Mouse (Mus musculus) Patski (cell line): ENCODE measurements at regions not wholly inside any gene's neighbourhood (a gene's known extent, or its start where the extent isn't known, plus 50 kb on each side); places are given as distances from the start of the nearest gene placed in this dataset.

Experiments
- ATAC-seq: fragments of 100-300 bp; one replicate; pipeline ENCODE4 v1.8.0; 2021
- CTCF ChIA-PET: fragments of 350-600 bp; sonication (Branson Sonifier 250); formaldehyde crosslinking; loops from one replicate; lab custom pipeline; 2022; ENCODE audit warnings: inconsistent platforms; lab: Charles Lee
- POLR2A ChIA-PET: fragments of 350-600 bp; sonication (Branson Sonifier 250); formaldehyde crosslinking; loops from one replicate; lab custom pipeline; 2022; ENCODE audit warnings: antibody characterized with exemption, inconsistent platforms; lab: Charles Lee
- DNase-seq: peaks from one replicate; pipeline ENCODE4 v3.0.0-alpha.2; 2011; ENCODE audit warnings: low read depth, low spot score
- H3K27me3 ChIP-seq: fragments of 371-371 bp; one replicate; pipeline ENCODE4 v1.5.1; 2021
- CTCF ChIP-seq: fragments of 100-300 bp; IDR thresholded peaks from one replicate; pipeline ENCODE4 v1.5.1; 2021
- in situ Hi-C: fragments of 300-500 bp; cut with MboI; formaldehyde crosslinking; loops from 3 replicates; pipeline ENCODE4 v1.11.1; 2018; ENCODE audit warnings: low pct_unique_long_range_greater_than_20kb, mixed read lengths

GRCm38 (mm10) chr7:34587239-34587638, 69.3 kb downstream of the Kctd15 start:
- ChIA-PET CTCF (no interaction called here), POLR2A (no interaction called here)
- in situ Hi-C loops = no loop called here
- ATAC-seq = no peak
- no peaks in the 10 kb centered on the region for H3K27me3 ChIP-seq
- DNase-seq = no peak
- no peak for TF ChIP-seq CTCF

- in situ Hi-C loops = no loop called here
- no peak for TF ChIP-seq CTCF
- ChIA-PET POLR2A (no interaction called here), CTCF (interaction anchor here (1.4 kb wide), 1 partner anchor 178 kb away, joined by 4 read pairs; no protein-coding TSS in a partner anchor)
- DNase-seq = no peak
- H3K27me3 ChIP-seq = no peaks in the 10 kb centered on the region
- ATAC-seq = no peak
These were observed 71.1 kb downstream of the Kctd15 start for GRCm38 (mm10) chr7:34585312-34585865.

- no peaks in the 10 kb centered on the region for H3K27me3 ChIP-seq
- in situ Hi-C loops = no loop called here
- ChIA-PET POLR2A (no interaction called here), CTCF (interaction anchor here (1.2 to 1.4 kb wide), 2 partner anchors 13 to 178 kb away, joined by 4 read pairs; no protein-coding TSS in a partner anchor)
- no peak for ATAC-seq
- no peak for DNase-seq
- no peak for TF ChIP-seq CTCF
These were observed 71.7 kb downstream of the Kctd15 start for GRCm38 (mm10) chr7:34584870-34585269.

- peaks cover 11% of the 10 kb centered on the region for H3K27me3 ChIP-seq
- ChIA-PET CTCF (no interaction called here), POLR2A (no interaction called here)
- TF ChIP-seq CTCF = no peak
- no peak for DNase-seq
- in situ Hi-C loops = no loop called here
- no peak for ATAC-seq
These were observed 75.7 kb downstream of the Kctd15 start for GRCm38 (mm10) chr7:34580866-34581265.

GRCm38 (mm10) chr7:34571295-34571694, 85.2 kb downstream of the Kctd15 start:
- ChIA-PET POLR2A (no interaction called here), CTCF (interaction anchor here (1.1 to 1.5 kb wide), 2 partner anchors 13 to 109 kb away, joined by 3 read pairs; no protein-coding TSS in a partner anchor)
- ATAC-seq (no peak), DNase-seq (no peak)
- H3K27me3 ChIP-seq = no peaks in the 10 kb centered on the region
- in situ Hi-C loops = loop anchor here (25.0 kb wide), 1 partner anchor 784 kb away; no protein-coding TSS in a partner anchor
- no peak for TF ChIP-seq CTCF

- ChIA-PET CTCF (interaction anchor here (1.1 to 1.5 kb wide), 3 partner anchors 12 to 108 kb away, joined by 3 read pairs; no protein-coding TSS in a partner anchor), POLR2A (interaction anchor here (1.0 kb wide), 1 partner anchor 17 kb away, joined by 4 read pairs; no protein-coding TSS in a partner anchor)
- ATAC-seq (no peak), DNase-seq (no peak)
- in situ Hi-C loops = loop anchor here (25.0 kb wide), 1 partner anchor 783 kb away; no protein-coding TSS in a partner anchor
- H3K27me3 ChIP-seq = no peaks in the 10 kb centered on the region
- TF ChIP-seq CTCF = no peak
These were observed 86.1 kb downstream of the Kctd15 start for GRCm38 (mm10) chr7:34570114-34571065.

GRCm38 (mm10) chr7:34569747-34570113, 86.8 kb downstream of the Kctd15 start:
- in situ Hi-C loops = loop anchor here (25.0 kb wide), 1 partner anchor 782 kb away; no protein-coding TSS in a partner anchor
- DNase-seq (no peak), ATAC-seq (no peak)
- no peak for TF ChIP-seq CTCF
- ChIA-PET CTCF (interaction anchor here (1.1 kb wide), 1 partner anchor 13 kb away, joined by 3 read pairs; no protein-coding TSS in a partner anchor), POLR2A (no interaction called here)
- H3K27me3 ChIP-seq = no peaks in the 10 kb centered on the region

GRCm38 (mm10) chr7:34567575-34567974, 89.0 kb downstream of the Kctd15 start:
- ChIA-PET CTCF (no interaction called here), POLR2A (no interaction called here)
- no peak for TF ChIP-seq CTCF
- in situ Hi-C loops = loop anchor here (25.0 kb wide), 1 partner anchor 780 kb away; no protein-coding TSS in a partner anchor
- no peaks in the 10 kb centered on the region for H3K27me3 ChIP-seq
- ATAC-seq (no peak), DNase-seq (no peak)

GRCm38 (mm10) chr7:34562160-34562559, 94.4 kb downstream of the Kctd15 start:
- no peak for DNase-seq
- no peak for ATAC-seq
- TF ChIP-seq CTCF = no peak
- peaks cover 4% of the 10 kb centered on the region for H3K27me3 ChIP-seq
- ChIA-PET CTCF (no interaction called here), POLR2A (no interaction called here)
- in situ Hi-C loops = loop anchor here (25.0 kb wide), 1 partner anchor 775 kb away; no protein-coding TSS in a partner anchor

GRCm38 (mm10) chr7:34558615-34559343, 97.8 kb downstream of the Kctd15 start:
- POLR2A ChIA-PET = no interaction called here
- DNase-seq (no peak), ATAC-seq (no peak)

More at GRCm38 (mm10) chr7:34558615-34559343, 97.8 kb downstream of the Kctd15 start:
- in situ Hi-C loops = loop anchor here (25.0 kb wide), 1 partner anchor 771 kb away; no protein-coding TSS in a partner anchor
- H3K27me3 ChIP-seq = peaks cover 10% of the 10 kb centered on the region
- CTCF ChIA-PET = interaction anchor here (1.0 kb wide), 1 partner anchor 12 kb away, joined by 3 read pairs; no protein-coding TSS in a partner anchor
- no peak for TF ChIP-seq CTCF
